Mouse (Mus musculus) activated CD4-positive, CD25-positive, alpha-beta regulatory T cell, adult 4 months (primary cell): ENCODE results near the gene Tfeb. TPM values are rescaled to one million over a fixed set of nuclear protein-coding genes. Genes with fewer than 3 reads are reported as not detected.

Experiments used
- ATAC-seq: one replicate; pipeline ENCODE4 v1.8.0; 2017
- polyA plus RNA-seq, 2 experiments: library from polyadenylated mRNA; unstranded; fragments of 100-300 nt; shearing (Covaris generic); gene quantifications; one replicate each; pipeline ENCODE4 v1.2.1; 2017

Gene Tfeb
- polyA plus RNA-seq, result 10 to 100 TPM in 1 of 2 experiments, 1 to 10 TPM in 1; 8.7 to 14.9 TPM

DNA sequence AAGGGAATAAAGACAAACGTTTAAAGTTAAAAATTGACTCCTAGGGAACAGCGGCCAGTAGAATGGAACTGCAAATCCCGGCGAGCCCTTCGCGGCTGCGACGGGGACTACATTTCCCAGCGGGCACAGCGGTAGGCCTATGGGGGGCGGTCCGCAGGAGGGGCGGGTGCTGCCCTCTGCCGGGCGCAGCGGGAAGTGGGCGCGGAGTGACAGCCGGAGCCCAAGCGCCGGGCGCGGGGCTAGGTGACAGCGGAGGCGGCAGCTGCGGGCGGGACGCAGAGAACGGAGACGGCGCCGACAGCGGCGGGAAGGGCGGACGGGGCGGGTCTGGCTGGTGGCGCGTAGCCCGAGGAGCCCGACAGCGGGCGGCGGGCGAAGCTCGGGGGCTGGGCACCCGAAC, at the start of gene Tfeb:
Gene Tfeb, plus strand, starts transcription at position 175 of the 400 bp plus-strand sequence.
- peak; percentile 74 for ATAC-seq

DNA sequence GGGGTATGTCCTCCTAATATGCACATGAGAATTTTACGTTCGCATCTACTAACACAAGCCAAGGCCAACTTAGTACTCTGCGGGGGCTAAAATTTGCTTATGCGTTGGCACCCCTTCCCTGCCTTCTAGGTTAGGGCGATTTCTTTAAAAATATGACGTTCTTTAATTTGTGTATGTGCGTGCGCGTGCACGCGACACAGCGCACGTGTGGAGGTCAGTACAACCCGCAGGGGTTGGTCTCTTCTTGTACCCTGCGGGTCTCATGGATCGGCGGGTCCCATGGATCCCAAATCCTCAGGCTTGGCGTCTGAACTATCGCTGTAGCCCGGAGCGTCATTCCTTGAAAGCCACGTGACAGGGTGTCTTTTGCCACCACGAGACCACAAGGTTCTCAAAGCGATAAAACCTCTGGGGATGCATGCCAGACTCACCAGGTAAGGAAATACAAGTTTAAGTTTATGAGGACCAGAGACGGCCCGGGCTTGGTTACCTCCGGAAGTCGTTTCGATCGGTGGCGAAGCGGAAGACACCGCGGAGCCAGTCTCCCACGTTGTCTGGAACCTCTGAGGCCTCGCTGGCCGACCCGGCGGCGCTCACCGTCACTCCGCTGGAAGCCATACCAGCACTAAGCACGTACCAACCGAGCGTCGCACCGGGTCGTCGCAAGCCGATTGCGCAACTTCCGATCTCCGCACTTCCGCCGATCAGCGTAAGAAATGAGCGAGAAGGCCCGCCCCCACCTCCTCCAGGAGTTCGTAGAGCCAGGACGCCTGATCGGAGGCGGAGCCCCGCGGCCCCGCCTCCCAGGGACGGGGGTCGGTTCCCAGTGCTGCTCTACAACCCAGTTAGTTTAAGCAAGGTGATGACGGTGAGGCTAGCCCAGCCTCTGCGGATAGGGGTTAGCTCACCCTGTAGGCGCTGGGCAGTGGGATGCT, 49.2 kb upstream of the Tfeb start:
- peak; percentile 92 for ATAC-seq

DNA sequence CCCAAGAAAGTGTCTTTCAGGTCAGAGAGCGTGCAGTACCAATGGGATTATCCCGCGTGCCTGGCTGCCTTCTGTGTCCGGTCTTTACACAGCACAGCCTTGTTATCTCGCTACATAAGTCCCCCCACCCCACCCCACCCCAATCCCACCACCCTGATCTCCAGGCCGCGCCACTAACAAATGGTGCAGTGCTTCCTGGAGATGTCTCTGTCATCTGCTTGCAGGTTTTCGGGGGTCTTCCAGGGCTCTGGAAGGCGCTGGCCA, 48.6 kb upstream of the Tfeb start, which contains the start of gene Tomm6:
Gene Tomm6, minus strand, starts transcription at position 43 of the 264 bp plus-strand sequence.
- no peak for ATAC-seq

DNA sequence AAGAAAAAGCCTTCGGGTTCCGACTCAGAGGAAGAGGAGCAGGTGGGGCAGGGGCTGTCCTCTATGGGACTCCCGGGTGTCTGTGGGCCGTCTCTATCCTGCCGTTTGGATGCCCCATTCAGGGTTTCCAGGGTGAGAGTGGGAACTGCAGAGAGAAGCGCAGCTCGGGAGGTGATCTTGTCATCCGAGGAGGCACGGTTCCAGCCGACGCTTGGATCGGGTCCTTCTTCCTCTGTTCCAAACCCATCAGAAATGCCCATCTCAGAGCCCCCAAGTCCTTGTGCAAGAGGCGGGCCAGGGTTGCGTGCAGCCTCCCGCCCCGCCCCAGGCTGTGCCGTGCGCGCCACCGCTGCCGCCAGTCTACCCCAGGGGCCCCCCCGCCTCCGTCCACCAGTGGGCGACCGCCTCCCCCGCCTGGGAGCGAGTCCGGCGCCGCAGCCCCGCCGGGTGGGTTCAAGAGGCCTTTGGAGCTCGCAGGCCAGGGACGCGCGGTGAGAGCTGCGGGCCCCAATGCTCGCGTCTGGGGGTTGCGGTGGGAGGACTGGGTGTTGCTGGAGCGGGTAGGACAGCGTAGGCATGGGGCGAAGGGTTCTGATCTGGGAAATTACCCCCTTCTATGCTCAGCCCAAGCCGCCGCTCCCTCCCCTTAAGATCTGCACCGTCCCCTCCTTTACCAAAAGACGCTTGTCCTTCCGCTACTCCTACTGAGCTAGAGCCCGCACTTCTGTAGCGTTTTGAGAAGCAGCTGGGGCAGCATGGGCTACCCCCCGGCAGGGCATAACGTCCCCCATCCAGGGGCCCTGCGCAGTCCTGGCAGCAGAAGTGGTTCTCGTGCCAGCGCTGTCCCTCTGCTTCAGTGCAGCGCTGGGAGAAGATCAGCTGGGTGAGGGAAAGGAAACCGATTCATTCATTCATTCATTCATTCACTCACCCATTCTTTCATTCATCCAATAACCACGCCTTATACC, 47.9 kb upstream of the Tfeb start, which contains the start of gene Frs3:
Gene Frs3, plus strand, starts transcription at position 423 of the 968 bp plus-strand sequence.
- peak; percentile 24 for ATAC-seq

DNA sequence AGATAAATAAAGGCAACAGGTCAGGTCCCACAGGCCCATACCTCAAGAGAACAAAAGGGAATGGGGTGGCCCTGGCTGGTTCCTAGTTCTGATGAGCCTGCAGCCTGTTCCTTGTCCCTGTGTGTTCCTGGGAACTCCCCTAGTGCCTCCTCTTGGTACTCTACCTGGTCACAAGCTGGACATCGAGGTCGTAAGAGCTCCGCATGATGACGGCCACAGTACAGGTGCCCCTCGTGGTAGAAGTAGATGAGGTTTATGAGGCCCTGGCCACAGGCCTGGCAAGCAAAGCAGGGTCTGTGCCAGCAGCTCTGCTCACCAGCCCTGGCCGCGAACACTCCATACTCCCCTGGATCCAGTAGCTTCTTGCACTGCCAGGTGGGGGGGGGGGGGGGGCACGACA, 46.9 kb upstream of the Tfeb start:
- ATAC-seq, result no peak

DNA sequence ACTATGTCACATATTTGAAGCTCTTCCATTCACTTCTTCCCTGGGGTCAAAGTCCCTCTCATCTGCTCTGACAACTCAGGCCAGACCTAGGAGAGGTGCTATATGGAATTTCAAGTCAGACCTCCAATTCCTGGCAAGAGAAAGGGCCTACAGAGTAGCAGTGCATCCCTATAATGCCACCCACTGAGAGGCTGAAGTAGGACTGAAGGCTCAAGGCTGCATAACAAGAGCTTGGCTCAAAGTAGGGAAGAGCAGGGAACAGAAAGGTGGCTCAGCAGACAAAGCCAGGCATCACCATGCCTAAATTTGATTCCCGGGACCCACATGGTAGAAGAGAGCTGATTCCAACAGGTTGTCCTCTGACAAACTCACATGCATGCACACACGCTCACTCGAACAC, 45.2 kb upstream of the Tfeb start:
- no peak for ATAC-seq

DNA sequence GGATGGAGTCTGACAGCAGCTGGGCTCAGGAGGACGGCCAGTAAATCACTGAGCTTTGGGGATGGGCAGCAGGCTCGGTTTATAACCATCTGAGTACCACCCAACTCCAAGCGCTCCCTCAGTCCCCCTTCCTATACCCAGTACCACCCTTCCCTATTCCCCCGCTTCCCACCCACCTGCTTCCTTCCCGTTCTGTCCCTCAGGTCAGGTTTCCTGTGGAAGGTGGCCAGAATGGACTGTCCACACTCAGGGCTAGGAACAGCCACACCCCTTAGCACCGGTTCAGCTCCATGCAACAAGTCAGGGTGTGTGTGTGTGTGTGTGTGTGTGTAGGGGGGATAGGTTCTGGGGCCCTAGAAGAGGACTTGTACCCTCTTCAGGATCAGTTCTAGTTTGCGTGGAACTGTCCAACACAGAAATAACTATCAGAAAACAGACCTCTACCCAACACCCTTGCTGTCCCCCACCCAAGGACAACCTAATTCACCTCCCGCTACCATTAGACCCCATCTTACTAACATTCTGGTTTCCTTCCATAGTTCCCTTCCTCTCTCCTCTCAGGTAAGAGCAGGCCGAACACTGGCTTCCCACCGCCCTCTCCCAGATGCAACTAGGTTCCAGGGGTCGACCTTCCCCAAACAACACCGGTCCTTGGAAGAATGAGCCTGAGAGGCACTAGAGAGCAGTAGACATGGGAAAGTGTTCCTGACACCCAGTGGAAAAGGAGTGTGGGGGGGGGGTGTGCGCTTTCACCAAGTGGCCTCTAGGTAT, 43.0 kb upstream of the Tfeb start:
- no peak for ATAC-seq

DNA sequence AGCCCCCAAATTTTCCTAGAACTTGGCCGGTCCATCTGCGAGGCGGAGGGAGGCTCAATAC, 42.6 kb upstream of the Tfeb start, which contains the start of gene Gm21981:
Gene Gm21981, minus strand, starts transcription at position 14 of the 61 bp plus-strand sequence.
- no peak for ATAC-seq

DNA sequence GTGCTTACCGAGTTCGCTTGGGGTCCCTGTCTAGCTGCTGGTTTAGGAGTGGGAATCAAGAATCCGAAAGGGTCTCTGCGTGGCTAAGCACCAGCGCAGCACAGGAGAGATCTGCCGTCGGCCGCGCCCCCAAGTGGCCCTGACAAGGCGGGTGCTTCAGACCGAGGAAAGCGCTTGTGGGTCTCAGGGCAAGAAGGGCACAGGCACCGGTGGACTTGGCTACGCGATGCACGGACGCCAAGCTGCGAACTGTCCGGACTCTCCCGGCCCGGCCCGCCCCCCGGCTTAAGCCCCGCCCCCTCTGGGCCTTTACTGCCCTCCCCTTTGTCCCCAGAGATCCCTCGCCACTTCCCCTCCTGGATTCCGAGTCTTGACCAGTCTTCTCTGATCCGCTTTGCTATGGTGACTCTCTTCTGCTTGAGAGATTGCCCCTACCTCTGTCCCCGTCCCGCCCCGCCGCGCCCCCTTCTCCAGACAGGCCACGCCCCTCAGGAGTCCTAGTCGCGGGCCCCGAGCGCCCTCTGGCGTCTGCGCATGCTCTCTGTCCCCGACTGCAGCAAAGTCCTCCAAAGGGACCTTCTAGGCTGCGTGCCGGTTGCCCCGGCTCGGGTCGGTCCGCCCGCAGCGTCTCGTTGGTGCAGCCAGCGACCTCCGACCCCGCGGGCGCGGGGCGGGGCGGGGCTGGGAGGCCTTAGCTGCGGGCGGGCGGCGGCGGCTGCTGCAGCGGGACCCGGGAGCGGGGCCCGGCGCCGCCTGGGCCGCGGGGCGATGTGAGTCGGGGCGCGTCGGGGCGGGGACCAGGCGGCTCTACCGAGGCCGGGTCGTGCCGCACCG, 42.1 kb upstream of the Tfeb start, which contains the start of gene Prickle4:
Gene Prickle4, minus strand, starts transcription at position 234 of the 834 bp plus-strand sequence.
- ATAC-seq, result peak; percentile 95

DNA sequence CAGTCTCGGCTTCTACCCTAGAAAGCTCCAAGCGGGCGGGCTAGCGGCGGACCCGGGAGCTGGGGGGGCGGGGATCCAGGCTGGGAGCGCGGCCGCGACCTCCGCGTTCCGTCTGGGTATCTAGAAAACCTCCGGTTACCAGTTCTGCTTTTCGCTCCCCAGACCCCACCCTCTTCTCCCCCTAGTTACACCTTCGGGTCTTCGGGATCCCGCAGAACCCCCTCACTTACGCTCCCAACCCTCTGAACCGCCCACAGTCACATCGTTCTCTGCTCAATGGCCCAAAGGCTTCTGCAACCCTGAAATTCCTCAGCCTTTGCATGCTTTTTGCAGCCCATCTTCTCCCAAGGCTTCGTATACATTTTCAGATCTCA, 41.5 kb upstream of the Tfeb start:
- ATAC-seq, result no peak

DNA sequence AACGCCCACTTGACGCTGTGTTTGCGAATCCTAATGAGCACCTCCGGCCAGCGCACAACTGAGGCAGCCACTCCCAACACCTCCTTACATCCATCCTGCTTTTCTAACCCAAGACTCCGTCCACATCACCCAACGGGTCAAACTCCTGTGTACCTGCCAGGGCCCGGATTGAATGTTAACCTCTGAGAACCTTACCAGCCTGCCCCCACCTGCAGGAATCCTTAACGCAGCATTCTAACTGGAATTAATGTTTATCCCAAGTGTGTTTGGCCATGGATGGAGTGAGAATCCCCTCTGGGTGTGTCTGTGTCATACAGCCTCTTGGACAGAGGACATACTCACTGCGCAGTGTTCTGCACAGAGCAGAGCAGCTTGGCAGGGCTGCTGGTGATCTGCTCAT, 38.7 kb upstream of the Tfeb start:
- ATAC-seq, result no peak

DNA sequence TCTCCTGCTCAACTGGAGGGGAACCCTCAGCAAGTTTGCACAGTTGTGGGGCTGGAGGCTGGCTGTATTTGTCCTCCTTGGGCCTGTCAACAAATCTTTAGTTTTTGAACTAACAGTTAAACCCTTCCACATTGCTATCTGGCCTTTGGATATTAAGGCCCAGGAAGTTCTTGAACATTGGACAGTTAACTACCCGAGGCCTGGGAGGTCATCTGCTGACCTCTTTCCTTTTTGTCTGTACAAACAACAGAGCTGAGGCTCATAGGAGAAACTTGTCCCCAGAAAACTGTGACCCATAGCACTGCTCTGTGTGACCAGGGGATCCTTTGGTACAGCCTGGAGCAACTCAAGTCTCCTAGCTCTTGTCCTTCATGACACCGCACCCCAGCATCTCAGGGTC, 37.8 kb upstream of the Tfeb start:
- ATAC-seq, result no peak

DNA sequence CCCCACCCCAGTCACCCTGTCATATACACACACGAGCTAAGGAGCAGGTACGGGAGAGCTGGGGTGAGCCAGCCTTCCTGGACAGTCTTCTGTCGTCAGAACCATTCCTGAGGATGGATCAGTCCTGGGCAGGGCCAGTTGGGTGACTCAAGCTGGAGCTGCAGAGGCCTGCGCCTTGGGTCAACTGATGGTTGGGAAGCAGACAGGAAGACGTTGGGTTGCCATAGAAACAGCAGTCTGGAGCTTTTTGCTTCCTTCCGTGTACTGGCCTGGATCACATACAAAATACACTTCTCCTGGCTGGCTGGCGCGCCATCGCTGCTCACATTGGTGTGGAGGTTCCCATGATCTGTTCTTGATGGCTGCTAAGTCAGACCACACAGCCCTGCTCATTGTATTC, 35.0 kb upstream of the Tfeb start:
- ATAC-seq, result no peak

DNA sequence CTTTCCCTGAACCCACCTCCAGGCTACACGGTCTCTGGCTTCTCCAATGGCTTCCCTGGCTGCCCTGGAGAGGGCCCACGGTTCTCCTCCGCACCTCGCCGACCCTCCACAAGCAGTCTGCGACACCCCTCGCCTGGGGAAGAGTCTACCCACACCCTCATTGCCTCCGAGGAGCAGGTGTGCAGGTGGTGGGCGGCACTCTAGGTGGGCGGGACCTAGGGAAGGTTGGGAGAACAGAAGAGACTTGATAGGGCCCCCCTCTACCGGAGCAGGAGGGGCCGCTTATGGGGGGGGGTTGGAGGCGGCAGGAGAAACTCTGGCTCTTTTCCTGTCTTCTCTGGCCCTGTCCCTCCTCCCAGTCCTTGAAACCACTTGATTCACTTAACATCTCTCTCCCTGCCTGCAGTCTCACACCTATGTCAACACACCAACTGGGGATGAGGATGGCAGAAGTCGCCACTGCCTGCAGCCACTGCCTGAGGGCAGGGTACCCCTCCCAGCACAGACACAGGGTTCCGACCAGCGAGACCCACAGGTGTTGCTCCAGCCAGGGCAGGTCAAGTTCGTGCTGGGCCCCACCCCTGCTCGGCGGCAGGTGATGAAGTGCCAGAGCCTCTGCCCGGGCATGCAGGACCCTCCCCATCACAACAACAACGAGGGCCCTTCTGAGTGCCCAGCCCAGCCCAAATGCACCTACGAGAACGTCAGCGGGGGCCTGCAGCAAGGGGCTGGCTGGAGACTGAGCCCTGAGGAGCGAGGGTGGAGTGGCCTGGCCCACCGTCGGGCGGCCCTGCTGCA, 34.1 kb upstream of the Tfeb start:
- no peak for ATAC-seq

DNA sequence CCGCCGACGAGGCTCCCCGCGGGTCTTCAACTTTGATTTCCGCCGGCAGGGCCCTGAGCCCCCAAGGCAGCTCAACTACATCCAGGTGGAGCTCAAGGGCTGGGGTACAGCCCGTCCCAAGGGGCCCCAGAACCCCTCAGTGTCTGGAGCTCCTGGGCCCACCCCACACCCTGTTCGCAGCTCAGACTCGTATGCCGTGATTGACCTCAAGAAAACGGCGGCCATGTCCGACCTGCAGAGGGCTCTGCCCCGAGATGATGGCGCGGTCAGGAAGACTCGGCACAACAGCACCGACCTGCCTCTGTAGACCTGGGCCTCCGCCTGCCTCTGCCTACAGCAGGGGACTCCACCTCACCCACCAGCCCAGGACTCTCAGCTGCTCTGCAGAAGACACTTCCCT, 33.3 kb upstream of the Tfeb start:
- no peak for ATAC-seq

DNA sequence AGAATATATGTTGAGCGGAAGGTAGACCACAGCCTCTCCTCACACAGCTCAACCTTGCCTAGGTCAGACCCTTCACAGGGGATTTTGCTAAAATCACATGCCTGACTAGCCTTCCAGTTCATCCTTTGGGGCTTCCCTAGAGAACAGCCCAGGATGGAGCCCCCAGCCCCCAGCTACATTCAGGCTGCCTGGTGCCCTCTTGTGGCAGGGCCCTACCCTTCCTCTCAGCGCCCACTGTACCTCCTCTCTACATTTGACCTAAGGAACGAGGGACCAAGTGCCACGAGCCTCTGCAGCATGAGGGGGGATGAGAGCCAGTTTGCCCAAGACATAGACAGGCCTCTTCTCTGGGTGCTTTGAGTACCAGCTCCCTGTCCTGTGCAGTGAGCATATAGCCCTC, 32.1 kb upstream of the Tfeb start:
- no peak for ATAC-seq

DNA sequence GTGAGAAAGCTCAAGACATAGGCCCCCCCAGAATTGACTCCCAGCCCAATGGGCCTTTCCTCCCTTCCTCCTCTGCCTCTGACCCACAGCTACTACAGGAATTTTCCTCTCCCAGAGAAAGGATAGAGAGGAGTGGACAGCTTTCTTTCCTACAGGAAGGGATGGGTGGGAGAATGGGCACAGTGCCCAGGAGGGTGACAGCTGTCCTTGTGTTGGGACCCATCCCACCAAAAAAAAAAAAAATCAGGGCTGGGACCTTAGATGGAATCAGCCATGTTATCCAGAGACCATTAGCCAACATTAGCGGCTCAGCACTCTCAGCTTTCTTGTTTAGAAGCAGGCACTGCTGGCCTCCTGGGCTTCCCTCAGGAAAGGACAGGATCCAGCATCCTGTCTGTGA, 30.6 kb upstream of the Tfeb start:
- no peak for ATAC-seq

DNA sequence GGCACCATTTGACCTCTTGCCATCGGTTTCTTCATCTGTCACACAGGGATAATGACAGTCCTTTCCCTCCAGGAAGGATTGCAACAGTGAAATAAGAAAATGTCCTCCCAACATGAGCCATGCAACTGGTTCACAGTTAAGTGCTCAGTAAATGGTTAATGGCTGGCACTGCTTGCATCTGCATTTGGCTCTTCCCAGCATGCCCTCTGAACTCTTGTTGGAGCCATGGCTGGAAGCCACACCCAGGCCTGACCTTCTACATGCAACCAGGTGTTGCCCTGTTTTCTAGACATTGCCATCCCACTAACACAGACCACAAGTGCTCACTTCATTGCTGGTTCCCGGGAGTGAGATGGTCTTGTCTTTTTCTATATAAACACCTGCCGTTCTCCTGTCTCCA, 28.9 kb upstream of the Tfeb start:
- no peak for ATAC-seq

DNA sequence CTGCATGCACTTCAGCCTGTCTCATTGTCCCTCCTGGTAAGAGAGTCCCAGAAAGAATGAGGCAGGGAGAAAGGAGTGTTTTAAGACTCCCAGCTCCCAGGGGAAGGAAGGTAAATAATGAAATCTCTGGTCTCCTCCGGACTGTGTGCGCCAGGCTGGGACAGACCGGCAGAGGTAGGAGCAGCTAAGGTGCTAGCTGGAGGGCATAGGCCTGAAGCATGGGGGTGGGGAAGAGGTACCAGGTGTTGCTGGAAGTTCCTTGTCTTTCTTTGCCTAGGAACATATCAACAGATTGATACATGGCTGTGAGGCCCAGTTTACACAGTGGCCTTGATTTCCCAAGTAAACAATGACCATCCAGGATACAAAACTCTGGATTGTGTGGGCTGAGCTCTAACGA, 27.9 kb upstream of the Tfeb start:
- ATAC-seq, result no peak

DNA sequence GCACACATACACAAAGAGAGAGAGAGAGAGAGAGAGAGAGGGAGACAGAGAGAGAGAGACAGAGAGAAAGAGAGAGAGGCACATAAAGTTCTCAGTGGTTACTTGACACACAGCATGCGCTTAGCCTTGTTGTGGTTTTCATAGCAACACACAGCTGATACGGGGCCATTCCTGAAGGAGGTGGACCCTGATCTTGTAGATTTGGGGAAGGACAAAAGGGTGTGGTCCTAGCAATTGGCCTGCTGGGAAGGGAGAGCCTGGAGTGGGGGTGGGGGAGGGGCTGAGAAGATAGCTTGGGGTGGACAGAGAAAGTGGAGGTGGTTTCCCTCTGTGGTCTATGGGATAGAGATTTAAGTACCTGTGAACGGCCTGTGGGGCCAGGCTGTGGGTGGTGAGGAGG, 26.8 kb upstream of the Tfeb start:
- no peak for ATAC-seq

DNA sequence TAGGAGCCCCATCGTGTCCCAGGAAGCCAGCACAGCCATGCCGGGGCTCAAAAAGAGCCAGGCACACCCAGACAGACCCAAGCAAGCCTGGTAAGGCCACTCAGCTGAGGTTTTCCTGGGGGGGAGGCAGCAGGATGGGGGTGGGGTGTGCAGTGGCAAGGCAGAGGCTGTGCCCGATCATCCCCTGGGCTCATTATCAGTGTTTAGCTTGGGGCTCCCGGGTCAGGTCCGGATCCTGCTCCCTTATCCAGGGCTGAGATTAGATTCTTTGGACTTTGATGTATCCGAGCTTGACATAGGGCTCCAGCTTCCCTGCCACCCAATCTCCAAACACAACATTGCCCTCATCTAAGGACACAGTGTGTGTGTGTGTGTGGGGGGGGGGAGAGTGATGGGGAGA, 24.9 kb upstream of the Tfeb start:
- ATAC-seq, result no peak
